Mouse (Mus musculus) heart, postnatal 0 days (tissue): ENCODE measurements around the gene Vmn1r230. TPM values are rescaled to one million over a fixed set of nuclear protein-coding genes. Genes with fewer than 3 reads are reported as not detected.

Source experiments
- ATAC-seq: fragments of 200-750 bp; cut with Nextera tagmentation; 2 replicates; pipeline ENCODE4 v1.8.0; 2017; ENCODE audit warnings: low read depth, moderate number of reproducible peaks, moderate library complexity; ENCODE audit not compliant: insufficient read depth
- DNase-seq: peaks from one replicate; pipeline ENCODE4 v3.0.0-alpha.2; 2016; ENCODE audit warnings: low spot score
- H3K27ac ChIP-seq: fragments of 300-500 bp; sonication (generic); 2 replicates; pipeline ENCODE4 v1.5.1; 2014; ENCODE audit warnings: low read depth, mild to moderate bottlenecking
- H3K27me3 ChIP-seq: fragments of 300-500 bp; sonication (generic); 2 replicates; pipeline ENCODE4 v1.6.1; 2014; ENCODE audit warnings: low read length, mixed read lengths; ENCODE audit not compliant: control insufficient read depth, insufficient read depth
- H3K36me3 ChIP-seq: fragments of 300-500 bp; sonication (generic); replicated peaks from 2 replicates; pipeline ENCODE4 v1.6.1; 2014; ENCODE audit warnings: low read length, mixed read lengths; ENCODE audit not compliant: control insufficient read depth, insufficient read depth
- H3K4me1 ChIP-seq: fragments of 300-500 bp; sonication (generic); 2 replicates; pipeline ENCODE4 v1.6.1; 2014; ENCODE audit warnings: antibody characterized with exemption; ENCODE audit not compliant: control insufficient read depth, insufficient read depth
- H3K4me2 ChIP-seq: fragments of 300-500 bp; sonication (generic); 2 replicates; pipeline ENCODE4 v1.6.1; 2014; ENCODE audit warnings: low read depth, mild to moderate bottlenecking, low read length, moderate library complexity
- H3K4me3 ChIP-seq: fragments of 300-500 bp; sonication (generic); 2 replicates; pipeline ENCODE4 v1.5.1; 2014; ENCODE audit warnings: low read depth, low read length
- H3K9ac ChIP-seq: fragments of 300-500 bp; sonication (generic); replicated peaks from 2 replicates; pipeline ENCODE4 v1.6.1; 2014; ENCODE audit warnings: low read depth, low read length, mixed read lengths
- H3K9me3 ChIP-seq: fragments of 300-500 bp; sonication (generic); replicated peaks from 2 replicates; pipeline ENCODE4 v1.6.1; 2016; ENCODE audit warnings: low read length; ENCODE audit not compliant: control insufficient read depth
- CTCF ChIP-seq: IDR thresholded peaks from 2 replicates; pipeline ENCODE4 v1.5.1; 2016; ENCODE audit warnings: antibody characterized with exemption, control low read depth, low read depth
- EP300 ChIP-seq: IDR thresholded peaks from 2 replicates; pipeline ENCODE4 v1.6.1; 2016; ENCODE audit warnings: antibody characterized with exemption, low read depth
- WGBS: fragments of 180-500 bp; shearing (Covaris S2); extraction: QIAGEN DNeasy Blood & Tissue Kit; methylation state at CpG from one replicate; pipeline ENCODE4 v1.1.7; 2014; 5-methylcytosine and 5-hydroxymethylcytosine counted together
- polyA plus RNA-seq: library from polyadenylated mRNA; unstranded; fragments of >200 nt; fragmentation: Nextera tagmentation; extraction: Ambion mirVana; gene quantifications from 2 replicates; pipeline ENCODE4 v1.2.1, GENCODE M21; 2015
- total RNA-seq: library from RNA; depleted of rRNA; stranded (reverse); fragments of >200 nt; gene quantifications from 2 replicates; pipeline ENCODE4 v1.2.3, GENCODE M21; 2014; ENCODE audit warnings: low replicate concordance; rRNA removed

Vmn1r230 gene
- total RNA-seq (not detected in 2 replicates), polyA plus RNA-seq (not detected in 2 replicates)

- DNase-seq (no peak), ATAC-seq (no peak)
- TF ChIP-seq EP300 (no peak), CTCF (no peak)
- Histone ChIP-seq H3K9me3 (no peaks in the 10 kb centered on the region), H3K4me1 (no peaks in the 10 kb centered on the region), H3K9ac (no peak within 1 kb of the TSS), H3K36me3 (no peaks in the 10 kb centered on the region), H3K4me2 (no peak within 1 kb of the TSS), H3K27me3 (no peaks in the 10 kb centered on the region), H3K4me3 (no peak within 1 kb of the TSS), H3K27ac (no peak within 1 kb of the TSS)
- WGBS: 8% methylated on average over 1 of the region's 1 CpGs
Measured at GRCm38 (mm10) chr17:20840144-20840543, at the start of gene Vmn1r230. Vmn1r230 (plus strand) TSS chr17:20840444.

DNA sequence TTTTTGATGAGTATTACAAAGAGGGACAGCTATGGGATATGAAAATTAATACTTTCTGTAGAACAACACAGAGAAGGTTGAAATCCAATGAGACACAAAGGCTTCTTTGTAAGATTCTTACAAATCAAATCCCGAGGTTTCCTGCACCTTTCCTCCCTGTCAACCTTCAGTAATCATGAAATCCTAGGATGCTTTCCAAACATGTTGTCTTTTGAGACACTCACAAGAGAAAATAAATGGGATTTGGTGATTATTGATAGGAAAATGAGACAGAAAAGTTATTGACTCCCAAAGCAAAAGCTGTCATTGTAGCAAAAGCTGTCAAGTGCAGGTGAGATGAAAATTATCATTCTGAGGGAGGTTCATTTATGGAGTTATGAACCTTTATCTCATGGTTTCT lies 29.0 kb upstream of the Vmn1r230 start, which contains the start of gene Vmn1r229:
Gene Vmn1r229 (plus strand): TSS at position 301 of the 400 bp plus-strand sequence.
- 0 out of 2 replicates have a peak, but pooled peaks cover under 1% of the 10 kb centered on the region for H3K9me3 ChIP-seq
- H3K4me2 ChIP-seq: no peak within 1 kb of the TSS
- H3K36me3 ChIP-seq: no peaks in the 10 kb centered on the region
- no peak within 1 kb of the TSS for H3K9ac ChIP-seq
- no peak for DNase-seq
- H3K4me1 ChIP-seq: no peaks in the 10 kb centered on the region
- H3K27me3 ChIP-seq: no peaks in the 10 kb centered on the region
- TF ChIP-seq CTCF (no peak), EP300 (no peak)
- H3K27ac ChIP-seq: no peak within 1 kb of the TSS
- H3K4me3 ChIP-seq: no peak within 1 kb of the TSS
- ATAC-seq: no peak
- WGBS: 33% methylated on average over 1 of the region's 1 CpGs

Other genes with a start within 250 kb of the Vmn1r230 start
- gene Vmn2r110, start 244.0 kb upstream of the Vmn1r230 start, total RNA-seq: not detected in 2 replicates
- gene Vmn2r110, start 244.0 kb upstream of the Vmn1r230 start, polyA plus RNA-seq: not detected in 2 replicates
- not detected in 2 replicates for gene Fpr-rs3, start 215.6 kb upstream of the Vmn1r230 start, total RNA-seq
- not detected in 2 replicates for gene Fpr-rs3, start 215.6 kb upstream of the Vmn1r230 start, polyA plus RNA-seq
- gene Vmn1r226, start 157.6 kb upstream of the Vmn1r230 start, total RNA-seq: not detected in 2 replicates
- not detected in 2 replicates for gene Vmn1r226, start 157.6 kb upstream of the Vmn1r230 start, polyA plus RNA-seq
- not detected in 2 replicates for gene Vmn1r227, start 110.6 kb upstream of the Vmn1r230 start, total RNA-seq
- gene Vmn1r227, start 110.6 kb upstream of the Vmn1r230 start, polyA plus RNA-seq: not detected in 2 replicates
- not detected in 2 replicates for gene Vmn1r228, start 54.3 kb upstream of the Vmn1r230 start, total RNA-seq
- gene Vmn1r228, start 54.3 kb upstream of the Vmn1r230 start, polyA plus RNA-seq: not detected in 2 replicates
- gene Vmn1r229, start 28.9 kb upstream of the Vmn1r230 start, total RNA-seq: not detected in 2 replicates
- not detected in 2 replicates for gene Vmn1r229, start 28.9 kb upstream of the Vmn1r230 start, polyA plus RNA-seq
- not detected in 2 replicates for gene Vmn1r231, start 64.6 kb downstream of the Vmn1r230 start, total RNA-seq
- gene Vmn1r231, start 64.6 kb downstream of the Vmn1r230 start, polyA plus RNA-seq: not detected in 2 replicates
- gene Vmn1r232, start 79.3 kb downstream of the Vmn1r230 start, total RNA-seq: not detected in 2 replicates
- not detected in 2 replicates for gene Vmn1r232, start 79.3 kb downstream of the Vmn1r230 start, polyA plus RNA-seq
- 323 and 403 TPM in 2 replicates for gene Ppp2r1a, start 104.9 kb downstream of the Vmn1r230 start, total RNA-seq
- 264 and 279 TPM in 2 replicates for gene Ppp2r1a, start 104.9 kb downstream of the Vmn1r230 start, polyA plus RNA-seq
- not detected in 2 replicates for gene Vmn1r233, start 156.0 kb downstream of the Vmn1r230 start, total RNA-seq
- gene Vmn1r233, start 156.0 kb downstream of the Vmn1r230 start, polyA plus RNA-seq: not detected in 2 replicates
- 3.6 and 12.7 TPM in 2 replicates for gene Zfp160, start 168.5 kb downstream of the Vmn1r230 start, total RNA-seq
- gene Zfp160, start 168.5 kb downstream of the Vmn1r230 start, polyA plus RNA-seq: 8.7 and 8.9 TPM in 2 replicates